18 mouse cellular contexts compared by ENCODE assay signal in genomic region chr17:56546576-56546975, GRCm38 (mm10). TPM values are rescaled to one million over a fixed set of nuclear protein-coding genes. Genes with fewer than 3 reads are reported as not detected.
A peak's percentile ranks its signal among the peaks of the same experiment; 100 is the strongest.
DNase-seq lines count a peak whose midpoint lies in the region; ATAC-seq and TF ChIP-seq lines count a peak whose summit lies in the region.
"Had no signal": no experiment of that assay in that cellular context is flagged by ENCODE, and none has a peak within 500 bp of the region (broad histone marks: within the 10 kb centered on the region; RNA-seq: fewer than 3 reads in every experiment).

No protein-coding gene starts in this region.

- peak overlapping the region; percentile 61 for H3K27ac ChIP-seq in hindbrain, embryonic 13.5 days
- H3K27ac ChIP-seq in hindbrain, postnatal 0 days = no peak overlapping the region; the same call in 1 of the 2 replicates
- no peak overlapping the region for H3K27ac ChIP-seq in MEL (ENCODE audit: control insufficient read depth, low read depth, low read length)
- peak overlapping the region; percentile 76 for H3K27ac ChIP-seq in forebrain, embryonic 14.5 days (ENCODE audit: low read depth, low read length)
- 0 out of 2 replicates have a peak overlapping the region, but pooled peaks have one; percentile 60 for H3K27ac ChIP-seq in midbrain, embryonic 12.5 days (replicated peaks)
- H3K27ac ChIP-seq: heart, embryonic 13.5 days; limb, embryonic 15.5 days had no signal

- no peak for DNase-seq in hindbrain, postnatal 0 days (ENCODE audit: low spot score)
- peak; percentile 29 for DNase-seq in MEL (ENCODE audit: low read depth, low spot score)
- DNase-seq in forebrain, embryonic 14.5 days (ENCODE audit: low spot score) = no peak
- DNase-seq in embryo, embryonic 11 days = no peak
- DNase-seq in spleen, postnatal 10 days (ENCODE audit: low spot score in 2 of 2) = no peak
- no peak for DNase-seq in embryo, embryonic 10 days (ENCODE audit: low spot score)
- DNase-seq: B cell, adult 2 months; kidney, adult 9 months had no signal

- no peak for TF ChIP-seq CTCF in hindbrain, postnatal 0 days (IDR thresholded peaks at IDR 0.05; ENCODE audit: low read depth)
- TF ChIP-seq CTCF in MEL (IDR thresholded peaks at IDR 0.05 in 2 of 3, conservative IDR thresholded peaks at IDR 0.05 in 1 of 3; ENCODE audit: control insufficient read depth in 1 of 3, insufficient read depth in 1 of 3, low read depth in 2 of 3, low read length in 3 of 3, poor library complexity in 1 of 3, severe bottlenecking in 1 of 3) = no peak

- no peak for ATAC-seq in hindbrain, embryonic 13.5 days (ENCODE audit: low FRiP score)
- ATAC-seq in hindbrain, postnatal 0 days = no peak
- ATAC-seq in forebrain, embryonic 14.5 days = no peak
- no peak for ATAC-seq in midbrain, embryonic 12.5 days (ENCODE audit: low FRiP score, low read depth)

- no peak for TF ChIP-seq EP300 in MEL (IDR thresholded peaks at IDR 0.05; ENCODE audit: low read depth in 1 of 2, low read length in 2 of 2)

- H3K9me3 ChIP-seq in hindbrain, embryonic 13.5 days = no peaks in the 10 kb centered on the region
- no peaks in the 10 kb centered on the region for H3K9me3 ChIP-seq in hindbrain, postnatal 0 days (ENCODE audit: low read length)
- no peaks in the 10 kb centered on the region for H3K9me3 ChIP-seq in MEL (replicated peaks; ENCODE audit: insufficient read depth, low read length)
- H3K9me3 ChIP-seq in forebrain, embryonic 14.5 days (replicated peaks; ENCODE audit: control insufficient read depth, low read length) = no peaks in the 10 kb centered on the region
- no peaks in the 10 kb centered on the region for H3K9me3 ChIP-seq in midbrain, embryonic 12.5 days
- H3K9me3 ChIP-seq: heart, embryonic 13.5 days; limb, embryonic 15.5 days had no signal

- no peak overlapping the region for H3K4me3 ChIP-seq in hindbrain, embryonic 13.5 days
- H3K4me3 ChIP-seq in hindbrain, postnatal 0 days (ENCODE audit: low read length) = no peak overlapping the region
- H3K4me3 ChIP-seq in MEL (ENCODE audit: control insufficient read depth in 1 of 2, insufficient read depth in 1 of 2, low read depth in 2 of 2, low read length in 2 of 2) = no peak overlapping the region
- no peak overlapping the region for H3K4me3 ChIP-seq in forebrain, embryonic 14.5 days (ENCODE audit: low read depth, low read length)
- no peak overlapping the region for H3K4me3 ChIP-seq in midbrain, embryonic 12.5 days
- H3K4me3 ChIP-seq: heart, embryonic 13.5 days; limb, embryonic 15.5 days had no signal

- no peaks in the 10 kb centered on the region for H3K79me2 ChIP-seq in MEL (ENCODE audit: control insufficient read depth, insufficient read depth, low read length, poor library complexity)

- no peak for TF ChIP-seq RAD21 in MEL (IDR thresholded peaks at IDR 0.05; ENCODE audit: low read depth, low read length)

- 0 out of 2 replicates have a peak overlapping the region, but pooled peaks have one; percentile 24 for H3K9ac ChIP-seq in hindbrain, embryonic 13.5 days
- no peak overlapping the region for H3K9ac ChIP-seq in hindbrain, postnatal 0 days (replicated peaks; ENCODE audit: low read length)
- no peak overlapping the region for H3K9ac ChIP-seq in MEL (ENCODE audit: control insufficient read depth, low read depth, low read length, poor library complexity, severe bottlenecking)
- no peak overlapping the region for H3K9ac ChIP-seq in forebrain, embryonic 14.5 days (ENCODE audit: low read length)
- H3K9ac ChIP-seq in midbrain, embryonic 12.5 days (replicated peaks) = no peak overlapping the region
- H3K9ac ChIP-seq: heart, embryonic 13.5 days; limb, embryonic 15.5 days had no signal

- no peak overlapping the region for H3K4me2 ChIP-seq in hindbrain, embryonic 13.5 days
- H3K4me2 ChIP-seq in hindbrain, postnatal 0 days (ENCODE audit: low read depth, low read length) = no peak overlapping the region
- H3K4me2 ChIP-seq in forebrain, embryonic 14.5 days (ENCODE audit: low read length) = no peak overlapping the region
- H3K4me2 ChIP-seq in midbrain, embryonic 12.5 days (replicated peaks) = no peak overlapping the region
- H3K4me2 ChIP-seq: heart, embryonic 13.5 days; limb, embryonic 15.5 days had no signal

- H3K36me3 ChIP-seq in hindbrain, embryonic 13.5 days = no peaks in the 10 kb centered on the region
- no peaks in the 10 kb centered on the region for H3K36me3 ChIP-seq in hindbrain, postnatal 0 days (ENCODE audit: insufficient read depth, low read length)
- no peaks in the 10 kb centered on the region for H3K36me3 ChIP-seq in MEL (ENCODE audit: control insufficient read depth in 1 of 2, insufficient read depth in 2 of 2, low read length in 2 of 2)
- H3K36me3 ChIP-seq in forebrain, embryonic 14.5 days (ENCODE audit: control insufficient read depth, insufficient read depth, low read length) = no peaks in the 10 kb centered on the region
- H3K36me3 ChIP-seq in midbrain, embryonic 12.5 days = no peaks in the 10 kb centered on the region
- H3K36me3 ChIP-seq: heart, embryonic 13.5 days; limb, embryonic 15.5 days had no signal

- H3K4me1 ChIP-seq in hindbrain, embryonic 13.5 days (replicated peaks) = peaks cover 53% of the 10 kb centered on the region
- peaks cover 9% of the 10 kb centered on the region for H3K4me1 ChIP-seq in hindbrain, postnatal 0 days (ENCODE audit: insufficient read depth, low read length)
- 0 out of 4 replicates have a peak, but pooled peaks cover 0 to 4% of the 10 kb centered on the region in 2 experiments for H3K4me1 ChIP-seq in MEL (ENCODE audit: control insufficient read depth in 1 of 2, insufficient read depth in 2 of 2, low read length in 2 of 2)
- H3K4me1 ChIP-seq in forebrain, embryonic 14.5 days (ENCODE audit: control insufficient read depth, insufficient read depth, low read length) = peaks cover 31% of the 10 kb centered on the region
- H3K4me1 ChIP-seq in midbrain, embryonic 12.5 days = peaks cover 50% of the 10 kb centered on the region

- 86% methylated on average over 5 of the region's 5 CpGs for WGBS in hindbrain, embryonic 13.5 days
- 80% methylated on average over 5 of the region's 5 CpGs for WGBS in hindbrain, postnatal 0 days
- WGBS in forebrain, embryonic 14.5 days = 83% methylated on average over 5 of the region's 5 CpGs
- WGBS in midbrain, embryonic 12.5 days = 87% methylated on average over 5 of the region's 5 CpGs

- no peaks in the 10 kb centered on the region for H3K27me3 ChIP-seq in hindbrain, embryonic 13.5 days
- no peaks in the 10 kb centered on the region for H3K27me3 ChIP-seq in hindbrain, postnatal 0 days (ENCODE audit: insufficient read depth, low read length)
- H3K27me3 ChIP-seq in MEL (ENCODE audit: control insufficient read depth in 1 of 2, insufficient read depth in 2 of 2, low read length in 2 of 2) = no peaks in the 10 kb centered on the region
- no peaks in the 10 kb centered on the region for H3K27me3 ChIP-seq in forebrain, embryonic 14.5 days (replicated peaks; ENCODE audit: control insufficient read depth, insufficient read depth, low read length)
- no peaks in the 10 kb centered on the region; the same call in 1 of the 2 replicates for H3K27me3 ChIP-seq in midbrain, embryonic 12.5 days
- H3K27me3 ChIP-seq: heart, embryonic 13.5 days; limb, embryonic 15.5 days had no signal

- TF ChIP-seq POLR2A in MEL (IDR thresholded peaks at IDR 0.05; ENCODE audit: control insufficient read depth in 1 of 2, insufficient read depth in 1 of 2, low read depth in 1 of 2, low read length in 2 of 2, poor library complexity in 1 of 2) = peak in 1 of 2 experiments; percentile 42; a peak in 1 of 4 replicates

RNA-seq across cellular contexts. Expression of gene Gm20219, which starts 7.6 kb away (rescaled TPM):
- polyA plus RNA-seq in hindbrain, embryonic 13.5 days (2015; fragmentation: Nextera tagmentation; extraction: Ambion mirVana) = 1.2 and 1.8 TPM in 2 replicates
- total RNA-seq in hindbrain, postnatal 0 days (2014; rRNA removed) = 0.10 and 0.54 TPM in 2 replicates
- 0.37 and 0.55 TPM in 2 replicates for polyA plus RNA-seq in hindbrain, postnatal 0 days (2015; fragmentation: Nextera tagmentation; extraction: Ambion mirVana)
- 0.62 and 0.65 TPM in 2 replicates for total RNA-seq in MEL (2012; rRNA removed)
- 1 to 10 TPM in 1 of 2 experiments, not detected in 1; 3.1 TPM for polyA plus RNA-seq in MEL (2012; ENCODE audit: insufficient read depth in 1 of 2, insufficient read length in 2 of 2, low read depth in 1 of 2, low replicate concordance in 2 of 2, missing spikeins in 1 of 2)
- polyA plus RNA-seq in forebrain, embryonic 14.5 days (2014; fragmentation: Nextera tagmentation; extraction: Ambion mirVana) = 0.36 and 0.57 TPM in 2 replicates
- 1.6 and 1.9 TPM in 2 replicates for polyA plus RNA-seq in midbrain, embryonic 12.5 days (2016; fragmentation: Nextera tagmentation; extraction: Ambion mirVana)

RNA-seq across cellular contexts. Expression of gene Znrf4, which starts 34.3 kb away (rescaled TPM):
- not detected in 2 replicates for polyA plus RNA-seq in hindbrain, embryonic 13.5 days (2015; fragmentation: Nextera tagmentation; extraction: Ambion mirVana)
- total RNA-seq in hindbrain, postnatal 0 days (2014; rRNA removed) = not detected in 2 replicates
- polyA plus RNA-seq in hindbrain, postnatal 0 days (2015; fragmentation: Nextera tagmentation; extraction: Ambion mirVana) = not detected in 2 replicates
- total RNA-seq in MEL (2012; rRNA removed) = not detected in 2 replicates
- polyA plus RNA-seq in MEL (2012; ENCODE audit: insufficient read depth in 1 of 2, insufficient read length in 2 of 2, low read depth in 1 of 2, low replicate concordance in 2 of 2, missing spikeins in 1 of 2) = not detected
- polyA plus RNA-seq in forebrain, embryonic 14.5 days (2014; fragmentation: Nextera tagmentation; extraction: Ambion mirVana) = 0.14 TPM in 1 of 2 replicates, not detected in the other
- polyA plus RNA-seq in midbrain, embryonic 12.5 days (2016; fragmentation: Nextera tagmentation; extraction: Ambion mirVana) = not detected in 2 replicates
- total RNA-seq: gastrocnemius, postnatal 36 days; hematopoietic stem cell, adult 5-6 weeks; megakaryocyte-erythroid progenitor cell, adult 5-6 weeks had no signal
- polyA plus RNA-seq: heart, embryonic 13.5 days; limb, embryonic 15.5 days; lung, embryonic 16.5 days; neural tube, embryonic 11.5 days; stomach, embryonic 14.5 days had no signal

RNA-seq across cellular contexts. Expression of gene Safb2, which starts 37.8 kb away (rescaled TPM):
- polyA plus RNA-seq in hindbrain, embryonic 13.5 days (2015; fragmentation: Nextera tagmentation; extraction: Ambion mirVana) = 76.1 and 76.2 TPM in 2 replicates
- total RNA-seq in hindbrain, postnatal 0 days (2014; rRNA removed) = 34.1 and 45.2 TPM in 2 replicates
- polyA plus RNA-seq in hindbrain, postnatal 0 days (2015; fragmentation: Nextera tagmentation; extraction: Ambion mirVana) = 48.4 and 52.5 TPM in 2 replicates
- total RNA-seq in MEL (2012; rRNA removed) = 61.6 and 66.5 TPM in 2 replicates
- 100 to 1,000 TPM; 217 to 741 TPM for polyA plus RNA-seq in MEL (2012; ENCODE audit: insufficient read depth in 1 of 2, insufficient read length in 2 of 2, low read depth in 1 of 2, low replicate concordance in 2 of 2, missing spikeins in 1 of 2)
- polyA plus RNA-seq in forebrain, embryonic 14.5 days (2014; fragmentation: Nextera tagmentation; extraction: Ambion mirVana) = 28.7 and 36.7 TPM in 2 replicates
- 94.7 and 107 TPM in 2 replicates for polyA plus RNA-seq in midbrain, embryonic 12.5 days (2016; fragmentation: Nextera tagmentation; extraction: Ambion mirVana)

RNA-seq across cellular contexts. Expression of gene Safb, which starts 38.0 kb away (rescaled TPM):
- polyA plus RNA-seq in hindbrain, embryonic 13.5 days (2015; fragmentation: Nextera tagmentation; extraction: Ambion mirVana) = 105 and 113 TPM in 2 replicates
- 40.8 and 47.0 TPM in 2 replicates for total RNA-seq in hindbrain, postnatal 0 days (2014; rRNA removed)
- polyA plus RNA-seq in hindbrain, postnatal 0 days (2015; fragmentation: Nextera tagmentation; extraction: Ambion mirVana) = 71.7 and 85.0 TPM in 2 replicates
- 87.3 and 103 TPM in 2 replicates for total RNA-seq in MEL (2012; rRNA removed)
- 100 to 1,000 TPM in 1 of 2 experiments, not detected in 1; 203 TPM for polyA plus RNA-seq in MEL (2012; ENCODE audit: insufficient read depth in 1 of 2, insufficient read length in 2 of 2, low read depth in 1 of 2, low replicate concordance in 2 of 2, missing spikeins in 1 of 2)
- polyA plus RNA-seq in forebrain, embryonic 14.5 days (2014; fragmentation: Nextera tagmentation; extraction: Ambion mirVana) = 57.9 and 83.5 TPM in 2 replicates
- polyA plus RNA-seq in midbrain, embryonic 12.5 days (2016; fragmentation: Nextera tagmentation; extraction: Ambion mirVana) = 168 and 177 TPM in 2 replicates

Comparison
In these comparisons a context has a peak if more than half of its experiments do, and no peak if none do; other contexts are left out.
1. H3K27ac ChIP-seq: peak in hindbrain, embryonic 13.5 days (single experiment), forebrain, embryonic 14.5 days (single experiment) and midbrain, embryonic 12.5 days (single experiment); none in hindbrain, postnatal 0 days (single experiment) and MEL (single experiment).